Mouse (Mus musculus): ENCODE data around the gene Rgl2.
"Not testable (repeated sequence)": the region's sequence is repeated elsewhere in the genome, so short reads cannot be mapped to it uniquely, and the experiment has no call there.

DNA sequence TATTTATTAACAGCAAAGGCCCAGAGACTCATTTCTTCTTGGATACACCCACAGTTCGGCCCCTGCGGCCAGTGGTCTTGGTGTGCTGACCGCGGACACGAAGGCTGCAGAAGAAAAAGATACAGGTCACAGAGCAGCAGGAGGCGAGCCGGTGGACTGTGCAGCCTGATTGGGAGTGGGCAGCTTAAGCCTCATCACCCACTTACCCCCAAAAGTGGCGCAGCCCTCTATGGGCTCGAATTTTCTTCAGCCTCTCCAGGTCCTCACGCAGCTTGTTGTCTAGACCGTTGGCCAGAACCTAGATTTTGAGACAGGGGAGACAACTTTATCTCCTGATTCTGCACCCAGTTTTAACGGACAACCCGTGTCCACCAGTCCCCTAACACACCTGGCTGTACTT, 22.7 kb downstream of the Rgl2 start:
- TF ChIP-seq GATA1 (IDR thresholded peaks at IDR 0.05; ENCODE audit: borderline replicate concordance, low read length); FLI1 (IDR thresholded peaks at IDR 0.05; ENCODE audit: low read length): not testable (repeated sequence)
